Comparison of ENCODE assay signal across 16 mouse cellular contexts in genomic region chr1:189142551-189142950, GRCm38 (mm10).
A peak's percentile ranks its signal among the peaks of the same experiment; 100 is the strongest.
DNase-seq lines count a peak whose midpoint lies in the region; ATAC-seq lines count a peak whose summit lies in the region.
"Had no signal": no experiment of that assay in that cellular context is flagged by ENCODE, and none has a peak within 500 bp of the region (broad histone marks: within the 10 kb centered on the region; RNA-seq: fewer than 3 reads in every experiment).

No protein-coding gene starts in this region.

- no peaks in the 10 kb centered on the region for H3K9me3 ChIP-seq in kidney, embryonic 14.5 days (ENCODE audit: control insufficient read depth, low read length)
- H3K9me3 ChIP-seq: forebrain, embryonic 15.5 days; limb, embryonic 12.5 days; liver, embryonic 15.5 days had no signal

- no peak for DNase-seq in kidney, postnatal 10 days
- peak; percentile 88 for DNase-seq in ES-CJ7 (ENCODE audit: low read depth, low spot score)
- DNase-seq in embryo, embryonic 10.5 days (ENCODE audit: low spot score): peak; percentile 31
- DNase-seq in neural tube, embryonic 10.5 days (ENCODE audit: extremely low spot score, low spot score): peak; percentile 47
- DNase-seq in frontal cortex, postnatal 10 days (ENCODE audit: low spot score in 2 of 2): no peak
- no peak for DNase-seq in cerebellum, adult 18-20 months
- no peak for DNase-seq in adrenal gland, postnatal 25 days
- DNase-seq: gastrocnemius, postnatal 14 days; heart, postnatal 10 days; lung, postnatal 10 days had no signal

- ATAC-seq in kidney, embryonic 14.5 days (ENCODE audit: low FRiP score, low TSS enrichment): 0 out of 2 replicates have a peak, but pooled peaks have one; percentile 39
- ATAC-seq: forebrain, embryonic 15.5 days; intestine, postnatal 0 days had no signal

- H3K36me3 ChIP-seq in kidney, embryonic 14.5 days (ENCODE audit: control insufficient read depth, insufficient read depth, low read length): no peaks in the 10 kb centered on the region
- H3K36me3 ChIP-seq: forebrain, embryonic 15.5 days; limb, embryonic 12.5 days; liver, embryonic 15.5 days had no signal

- H3K4me3 ChIP-seq in kidney, embryonic 14.5 days (ENCODE audit: low read length): no peak overlapping the region
- H3K4me3 ChIP-seq: forebrain, embryonic 15.5 days; left cerebral cortex, adult 2 months; limb, embryonic 12.5 days; liver, embryonic 15.5 days had no signal

- H3K27me3 ChIP-seq in kidney, embryonic 14.5 days (ENCODE audit: control insufficient read depth, insufficient read depth, low read length): no peaks in the 10 kb centered on the region
- H3K27me3 ChIP-seq: forebrain, embryonic 15.5 days; limb, embryonic 12.5 days; liver, embryonic 15.5 days had no signal

- no peak overlapping the region for H3K9ac ChIP-seq in kidney, embryonic 14.5 days (ENCODE audit: low read depth, low read length)
- H3K9ac ChIP-seq: forebrain, embryonic 15.5 days; limb, embryonic 12.5 days; liver, embryonic 15.5 days had no signal

- H3K27ac ChIP-seq in kidney, embryonic 14.5 days (ENCODE audit: low read depth, low read length): no peak overlapping the region
- H3K27ac ChIP-seq: forebrain, embryonic 15.5 days; left cerebral cortex, adult 2 months; limb, embryonic 12.5 days; liver, embryonic 15.5 days had no signal

- H3K4me1 ChIP-seq in kidney, embryonic 14.5 days (ENCODE audit: control insufficient read depth, insufficient read depth, low read length): no peaks in the 10 kb centered on the region
- H3K4me1 ChIP-seq: forebrain, embryonic 15.5 days; liver, embryonic 15.5 days had no signal

- WGBS in kidney, embryonic 14.5 days: 46% methylated on average over 7 of the region's 7 CpGs

- H3K4me2 ChIP-seq in kidney, embryonic 14.5 days (replicated peaks; ENCODE audit: low read depth, low read length): peak overlapping the region; percentile 8; the same call in 1 of the 2 replicates
- H3K4me2 ChIP-seq: forebrain, embryonic 15.5 days; limb, embryonic 12.5 days; liver, embryonic 15.5 days had no signal

Comparison
In these comparisons a context has a peak if more than half of its experiments do, and no peak if none do; other contexts are left out.
1. DNase-seq: peak in ES-CJ7 (single experiment), embryo, embryonic 10.5 days (single experiment) and neural tube, embryonic 10.5 days (single experiment); none in kidney, postnatal 10 days (single experiment), frontal cortex, postnatal 10 days (0 of 2), cerebellum, adult 18-20 months (0 of 2) and adrenal gland, postnatal 25 days (single experiment).